Mouse (Mus musculus): ENCODE measurements around the gene Tas2r126. TPM values are rescaled to one million over a fixed set of nuclear protein-coding genes. Genes with fewer than 3 reads are reported as not detected.

The Tas2r126 gene
- total and polyA plus RNA-seq, 3 experiments, result not detected

DNA sequence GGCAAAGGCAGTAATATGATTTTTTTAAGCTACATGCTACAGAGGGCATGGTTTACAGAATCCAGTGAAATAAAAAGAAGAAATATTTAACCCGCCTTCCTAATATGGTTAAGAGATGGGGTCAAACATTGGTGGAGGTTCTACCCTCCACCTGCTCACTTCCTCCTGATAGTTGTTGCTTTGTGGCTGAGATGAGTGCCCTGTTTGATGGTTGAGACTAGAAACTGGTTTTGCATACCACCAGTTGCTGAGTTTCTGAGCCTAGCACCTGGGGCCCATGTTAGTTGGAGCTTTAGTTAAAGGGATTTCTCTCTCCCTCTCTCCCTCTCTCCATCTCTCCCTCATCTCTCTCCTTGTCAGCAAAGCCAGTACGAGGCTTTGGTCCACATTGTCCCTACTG, 13.0 kb downstream of the Tas2r126 start:
- no peak overlapping the region for H3K4me3 ChIP-seq (ENCODE audit: control insufficient read depth in 1 of 2, insufficient read depth in 1 of 2, low read depth in 2 of 2, low read length in 2 of 2)
- no peaks in the 10 kb centered on the region for H3K36me3 ChIP-seq (ENCODE audit: control insufficient read depth in 1 of 2, insufficient read depth in 2 of 2, low read length in 2 of 2)
- H3K79me2 ChIP-seq (ENCODE audit: control insufficient read depth, insufficient read depth, low read length, poor library complexity), result no peaks in the 10 kb centered on the region
- no peaks in the 10 kb centered on the region; a peak in 1 of 4 replicates for H3K27me3 ChIP-seq (ENCODE audit: control insufficient read depth in 1 of 2, insufficient read depth in 2 of 2, low read length in 2 of 2)
- TF ChIP-seq MAZ (IDR thresholded peaks at IDR 0.05; ENCODE audit: low read depth, low read length), result no peak
- no peak for TF ChIP-seq E2F4 (IDR thresholded peaks at IDR 0.05; ENCODE audit: borderline replicate concordance, low read depth, low read length)
- no peak for TF ChIP-seq CTCF (IDR thresholded peaks at IDR 0.05 in 2 of 3, conservative IDR thresholded peaks at IDR 0.05 in 1 of 3; ENCODE audit: control insufficient read depth in 1 of 3, insufficient read depth in 1 of 3, low read depth in 2 of 3, low read length in 3 of 3, poor library complexity in 1 of 3, severe bottlenecking in 1 of 3)
- no peak for TF ChIP-seq GATA1 (IDR thresholded peaks at IDR 0.05; ENCODE audit: low read depth, low read length)
- no peak for TF ChIP-seq ELF1 (IDR thresholded peaks at IDR 0.05; ENCODE audit: low read depth, low read length)
- TF ChIP-seq BHLHE40 (IDR thresholded peaks at IDR 0.05; ENCODE audit: borderline replicate concordance, low read depth, low read length), result no peak
- TF ChIP-seq GABPA (IDR thresholded peaks at IDR 0.05; ENCODE audit: low read depth, low read length), result no peak
- no peak for TF ChIP-seq RCOR1 (IDR thresholded peaks at IDR 0.05; ENCODE audit: low read depth, low read length)
- no peak for TF ChIP-seq NELFE (IDR thresholded peaks at IDR 0.05; ENCODE audit: low read depth, low read length)
- no peak for TF ChIP-seq JUND (IDR thresholded peaks at IDR 0.05; ENCODE audit: low read depth, low read length)
- TF ChIP-seq POLR2AphosphoS2 (IDR thresholded peaks at IDR 0.05; ENCODE audit: low read length), result no peak
- TF ChIP-seq ZMIZ1 (IDR thresholded peaks at IDR 0.05; ENCODE audit: low read depth, low read length), result no peak
- TF ChIP-seq SIN3A (IDR thresholded peaks at IDR 0.05; ENCODE audit: low read length), result no peak
- no peak for TF ChIP-seq EP300 (IDR thresholded peaks at IDR 0.05; ENCODE audit: low read depth in 1 of 2, low read length in 2 of 2)
- no peak for TF ChIP-seq ZNF384 (IDR thresholded peaks at IDR 0.05; ENCODE audit: low read depth, low read length)
- no peak for TF ChIP-seq TCF12 (IDR thresholded peaks at IDR 0.05; ENCODE audit: low read depth, low read length)
- H3K4me1 ChIP-seq (ENCODE audit: control insufficient read depth in 1 of 2, insufficient read depth in 2 of 2, low read length in 2 of 2), result no peaks in the 10 kb centered on the region
- no peak overlapping the region for H3K9ac ChIP-seq (ENCODE audit: control insufficient read depth, low read depth, low read length, poor library complexity, severe bottlenecking)
- H3K9me3 ChIP-seq (replicated peaks; ENCODE audit: insufficient read depth, low read length), result no peaks in the 10 kb centered on the region
- H3K27ac ChIP-seq (ENCODE audit: control insufficient read depth, low read depth, low read length), result no peak overlapping the region
- no peak for DNase-seq (ENCODE audit: low read depth, low spot score)

DNA sequence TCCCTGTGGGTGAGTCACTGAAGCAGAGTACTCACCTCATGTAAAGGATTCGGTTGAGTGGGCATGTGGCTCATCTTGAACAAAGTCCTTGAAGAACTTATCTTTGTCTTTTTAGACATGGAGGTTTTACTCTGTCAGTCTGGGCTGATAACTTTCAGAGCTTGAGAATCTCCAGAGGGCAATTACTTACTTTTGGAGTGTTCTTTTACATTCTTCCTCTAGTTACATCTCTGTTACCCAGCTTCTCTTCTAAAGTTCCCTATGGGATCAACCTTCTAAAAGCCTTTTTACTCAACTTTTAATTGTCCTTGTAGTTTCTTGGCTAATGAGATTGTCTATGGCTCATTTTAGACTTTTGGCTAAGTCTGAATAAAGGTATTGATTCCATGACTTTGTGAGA, 30.8 kb downstream of the Tas2r126 start, which contains the start of gene Olfr458:
TSS of gene Olfr458 (minus strand) at position 101 of the 400 bp plus-strand sequence.
- no peaks in the 10 kb centered on the region for H3K36me3 ChIP-seq (ENCODE audit: control insufficient read depth in 1 of 2, insufficient read depth in 2 of 2, low read length in 2 of 2)
- no peaks in the 10 kb centered on the region for H3K79me2 ChIP-seq (ENCODE audit: control insufficient read depth, insufficient read depth, low read length, poor library complexity)
- no peak within 1 kb of the TSS for H3K27ac ChIP-seq (ENCODE audit: control insufficient read depth, low read depth, low read length)
- H3K4me3 ChIP-seq (ENCODE audit: control insufficient read depth in 1 of 2, insufficient read depth in 1 of 2, low read depth in 2 of 2, low read length in 2 of 2), result no peak within 1 kb of the TSS
- H3K9ac ChIP-seq (ENCODE audit: control insufficient read depth, low read depth, low read length, poor library complexity, severe bottlenecking), result no peak within 1 kb of the TSS
- no peaks in the 10 kb centered on the region for H3K4me1 ChIP-seq (ENCODE audit: control insufficient read depth in 1 of 2, insufficient read depth in 2 of 2, low read length in 2 of 2)
- no peak for TF ChIP-seq E2F4 (IDR thresholded peaks at IDR 0.05; ENCODE audit: borderline replicate concordance, low read depth, low read length)
- TF ChIP-seq GATA1 (IDR thresholded peaks at IDR 0.05; ENCODE audit: low read depth, low read length), result no peak
- TF ChIP-seq NRF1 (IDR thresholded peaks at IDR 0.05; ENCODE audit: insufficient read depth, low read depth, low read length, poor library complexity, severe bottlenecking), result no peak
- no peak for TF ChIP-seq ETS1 (IDR thresholded peaks at IDR 0.05; ENCODE audit: low read depth, low read length)
- no peak for TF ChIP-seq EP300 (IDR thresholded peaks at IDR 0.05; ENCODE audit: low read depth in 1 of 2, low read length in 2 of 2)
- no peaks in the 10 kb centered on the region for H3K9me3 ChIP-seq (replicated peaks; ENCODE audit: insufficient read depth, low read length)
- no peaks in the 10 kb centered on the region for H3K27me3 ChIP-seq (ENCODE audit: control insufficient read depth in 1 of 2, insufficient read depth in 2 of 2, low read length in 2 of 2)
- DNase-seq (ENCODE audit: low read depth, low spot score), result no peak

All from MEL (cell line).